Comparison of ENCODE assay signal across 8 mouse cellular contexts in genomic region chr10:80611024-80611423, GRCm38 (mm10). TPM values are rescaled to one million over a fixed set of nuclear protein-coding genes. Genes with fewer than 3 reads are reported as not detected.
A peak's percentile ranks its signal among the peaks of the same experiment; 100 is the strongest.
DNase-seq lines count a peak whose midpoint lies in the region; ATAC-seq and TF ChIP-seq lines count a peak whose summit lies in the region.

No protein-coding gene starts in this region.

- H3K27me3 ChIP-seq in forebrain, embryonic 11.5 days (ENCODE audit: control insufficient read depth, insufficient read depth, low read length), result no peaks in the 10 kb centered on the region
- no peaks in the 10 kb centered on the region for H3K27me3 ChIP-seq in forebrain, embryonic 13.5 days
- H3K27me3 ChIP-seq in testis, adult 2 months (ENCODE audit: control insufficient read depth, insufficient read depth, low read length), result no peaks in the 10 kb centered on the region
- H3K27me3 ChIP-seq in liver, embryonic 13.5 days, result no peaks in the 10 kb centered on the region

- no peak overlapping the region for H3K9ac ChIP-seq in forebrain, embryonic 11.5 days (ENCODE audit: low read length)
- H3K9ac ChIP-seq in forebrain, embryonic 13.5 days, result no peak overlapping the region
- 0 out of 2 replicates have a peak overlapping the region, but pooled peaks have one; percentile 28 for H3K9ac ChIP-seq in liver, embryonic 13.5 days

- no peak for ATAC-seq in forebrain, embryonic 11.5 days (replicated peaks; ENCODE audit: low FRiP score)
- ATAC-seq in forebrain, embryonic 13.5 days, result no peak
- no peak for ATAC-seq in liver, embryonic 13.5 days (ENCODE audit: low read depth)
- ATAC-seq in monocyte, adult 5-6 weeks (replicated peaks; ENCODE audit: insufficient number of reproducible peaks, low FRiP score, low TSS enrichment, poor library complexity, severe bottlenecking), result no peak

- no peak overlapping the region for H3K4me3 ChIP-seq in forebrain, embryonic 11.5 days (ENCODE audit: low read depth, low read length)
- H3K4me3 ChIP-seq in forebrain, embryonic 13.5 days, result no peak overlapping the region
- no peak overlapping the region for H3K4me3 ChIP-seq in testis, adult 2 months (ENCODE audit: control insufficient read depth, low read depth, low read length)
- H3K4me3 ChIP-seq in embryonic fibroblast, embryonic 13.5 days (ENCODE audit: insufficient read depth, low read length), result no peak overlapping the region
- H3K4me3 ChIP-seq in liver, embryonic 13.5 days (replicated peaks), result no peak overlapping the region
- no peak overlapping the region for H3K4me3 ChIP-seq in olfactory bulb, adult 2 months (ENCODE audit: insufficient read depth, low read depth, low read length)

- TF ChIP-seq POLR2A in testis, adult 2 months (IDR thresholded peaks at IDR 0.05; ENCODE audit: control insufficient read depth, low read depth, low read length), result no peak
- TF ChIP-seq POLR2A in embryonic fibroblast, embryonic 13.5 days (IDR thresholded peaks at IDR 0.05; ENCODE audit: low read depth, low read length), result no peak
- TF ChIP-seq POLR2A in olfactory bulb, adult 2 months (IDR thresholded peaks at IDR 0.05; ENCODE audit: insufficient read depth, low read depth, low read length), result no peak

- H3K4me2 ChIP-seq in forebrain, embryonic 11.5 days (ENCODE audit: low read depth, low read length, severe bottlenecking), result no peak overlapping the region
- H3K4me2 ChIP-seq in forebrain, embryonic 13.5 days, result no peak overlapping the region
- no peak overlapping the region for H3K4me2 ChIP-seq in liver, embryonic 13.5 days

- 70% methylated on average over 4 of the region's 4 CpGs for WGBS in forebrain, embryonic 11.5 days
- 78% methylated on average over 4 of the region's 4 CpGs for WGBS in forebrain, embryonic 13.5 days
- WGBS in liver, embryonic 13.5 days (ENCODE audit: insufficient replicate concordance), result 45% methylated on average over 4 of the region's 4 CpGs
- 78% methylated on average over 4 of the region's 4 CpGs for WGBS in olfactory bulb, adult 2 months

- peak; percentile 59; the same call in 1 of the 2 replicates for TF ChIP-seq CTCF in testis, adult 2 months (IDR thresholded peaks at IDR 0.05; ENCODE audit: control insufficient read depth, insufficient read depth, insufficient replicate concordance, low read depth, low read length)
- 0 out of 2 replicates have a peak, but pooled peaks have one; percentile 27 for TF ChIP-seq CTCF in embryonic fibroblast, embryonic 13.5 days (IDR thresholded peaks at IDR 0.05; ENCODE audit: borderline replicate concordance, insufficient read depth, low read length)
- TF ChIP-seq CTCF in olfactory bulb, adult 2 months (IDR thresholded peaks at IDR 0.05; ENCODE audit: insufficient read depth, low read depth, low read length), result peak; percentile 61

- H3K36me3 ChIP-seq in forebrain, embryonic 11.5 days (ENCODE audit: control insufficient read depth, insufficient read depth, low read length), result no peaks in the 10 kb centered on the region; the same call in 1 of the 2 replicates
- peaks cover 86% of the 10 kb centered on the region for H3K36me3 ChIP-seq in forebrain, embryonic 13.5 days (ENCODE audit: poor library complexity, severe bottlenecking)
- no peaks in the 10 kb centered on the region; the same call in 1 of the 2 replicates for H3K36me3 ChIP-seq in testis, adult 2 months (ENCODE audit: control insufficient read depth, insufficient read depth, low read length)
- peaks cover 92% of the 10 kb centered on the region for H3K36me3 ChIP-seq in liver, embryonic 13.5 days

- H3K4me1 ChIP-seq in forebrain, embryonic 11.5 days (replicated peaks; ENCODE audit: control insufficient read depth, insufficient read depth, low read length), result no peaks in the 10 kb centered on the region
- H3K4me1 ChIP-seq in forebrain, embryonic 13.5 days, result no peaks in the 10 kb centered on the region
- H3K4me1 ChIP-seq in testis, adult 2 months (ENCODE audit: control insufficient read depth, insufficient read depth, low read length), result no peaks in the 10 kb centered on the region
- H3K4me1 ChIP-seq in embryonic fibroblast, embryonic 13.5 days (ENCODE audit: control insufficient read depth, insufficient read depth, low read length), result no peaks in the 10 kb centered on the region
- peaks cover 50% of the 10 kb centered on the region for H3K4me1 ChIP-seq in liver, embryonic 13.5 days (replicated peaks)
- peaks cover 5% of the 10 kb centered on the region; the same call in 1 of the 2 replicates for H3K4me1 ChIP-seq in olfactory bulb, adult 2 months (ENCODE audit: control insufficient read depth, insufficient read depth, low read length)

- no peak overlapping the region for H3K27ac ChIP-seq in forebrain, embryonic 11.5 days (ENCODE audit: low read depth, low read length)
- H3K27ac ChIP-seq in forebrain, embryonic 13.5 days, result no peak overlapping the region
- no peak overlapping the region for H3K27ac ChIP-seq in testis, adult 2 months (ENCODE audit: control insufficient read depth, insufficient read depth, low read depth, low read length)
- H3K27ac ChIP-seq in embryonic fibroblast, embryonic 13.5 days (ENCODE audit: insufficient read depth, low read length), result no peak overlapping the region
- H3K27ac ChIP-seq in liver, embryonic 13.5 days, result peak overlapping the region; percentile 63
- H3K27ac ChIP-seq in olfactory bulb, adult 2 months (ENCODE audit: insufficient read depth, low read depth, low read length), result no peak overlapping the region

- DNase-seq in forebrain, embryonic 11.5 days (ENCODE audit: low spot score), result peak; percentile 76
- DNase-seq in testis, postnatal 14 days (ENCODE audit: low spot score), result no peak
- DNase-seq in liver, embryonic 13.5 days, result no peak

- no peaks in the 10 kb centered on the region for H3K9me3 ChIP-seq in forebrain, embryonic 11.5 days (ENCODE audit: control insufficient read depth, low read length)
- no peaks in the 10 kb centered on the region for H3K9me3 ChIP-seq in forebrain, embryonic 13.5 days (replicated peaks)
- no peaks in the 10 kb centered on the region for H3K9me3 ChIP-seq in liver, embryonic 13.5 days (replicated peaks)

RNA-seq across cellular contexts. Expression of gene Gm49322, which starts 5.2 kb away (rescaled TPM):
- polyA plus RNA-seq in forebrain, embryonic 11.5 days (2014; fragmentation: Nextera tagmentation; extraction: Ambion mirVana), result 3.6 and 4.7 TPM in 2 replicates
- polyA plus RNA-seq in forebrain, embryonic 13.5 days (2015; fragmentation: Nextera tagmentation; extraction: Ambion mirVana), result 4.0 and 4.4 TPM in 2 replicates
- 1.9 and 2.1 TPM in 2 replicates for polyA plus RNA-seq in testis, adult 2 months (2012; rRNA removed)
- polyA plus RNA-seq in embryonic fibroblast, embryonic 13.5 days (2011; ENCODE audit: insufficient read length, low read depth, missing spikeins), result 0.63 and 0.91 TPM in 2 replicates
- 1.4 and 1.5 TPM in 2 replicates for polyA plus RNA-seq in liver, embryonic 13.5 days (2015; fragmentation: Nextera tagmentation; extraction: Ambion mirVana)
- not detected in 2 replicates for polyA plus RNA-seq in olfactory bulb, adult 2 months (2012; ENCODE audit: insufficient read depth, insufficient read length, low replicate concordance, missing spikeins)
- 0.78 to 1.0 TPM in 2 of 3 replicates, not detected in the other for total RNA-seq in monocyte, adult 5-6 weeks (2017)

RNA-seq across cellular contexts. Expression of gene Adat3, which starts 8.3 kb away (rescaled TPM):
- 7.6 and 9.5 TPM in 2 replicates for polyA plus RNA-seq in forebrain, embryonic 11.5 days (2014; fragmentation: Nextera tagmentation; extraction: Ambion mirVana)
- 4.8 and 6.7 TPM in 2 replicates for polyA plus RNA-seq in forebrain, embryonic 13.5 days (2015; fragmentation: Nextera tagmentation; extraction: Ambion mirVana)
- polyA plus RNA-seq in testis, adult 2 months (2012; rRNA removed), result 46.6 and 56.1 TPM in 2 replicates
- 1.4 and 2.9 TPM in 2 replicates for polyA plus RNA-seq in embryonic fibroblast, embryonic 13.5 days (2011; ENCODE audit: insufficient read length, low read depth, missing spikeins)
- 5.7 and 6.3 TPM in 2 replicates for polyA plus RNA-seq in liver, embryonic 13.5 days (2015; fragmentation: Nextera tagmentation; extraction: Ambion mirVana)
- polyA plus RNA-seq in olfactory bulb, adult 2 months (2012; ENCODE audit: insufficient read depth, insufficient read length, low replicate concordance, missing spikeins), result not detected in 2 replicates
- 1.8 TPM in 1 of 3 replicates, not detected in the others for total RNA-seq in monocyte, adult 5-6 weeks (2017)

RNA-seq across cellular contexts. Expression of gene Scamp4, which starts 8.4 kb away (rescaled TPM):
- 67.7 and 78.5 TPM in 2 replicates for polyA plus RNA-seq in forebrain, embryonic 11.5 days (2014; fragmentation: Nextera tagmentation; extraction: Ambion mirVana)
- polyA plus RNA-seq in forebrain, embryonic 13.5 days (2015; fragmentation: Nextera tagmentation; extraction: Ambion mirVana), result 56.7 and 69.6 TPM in 2 replicates
- 58.8 and 61.6 TPM in 2 replicates for polyA plus RNA-seq in testis, adult 2 months (2012; rRNA removed)
- polyA plus RNA-seq in embryonic fibroblast, embryonic 13.5 days (2011; ENCODE audit: insufficient read length, low read depth, missing spikeins), result 57.3 and 62.2 TPM in 2 replicates
- polyA plus RNA-seq in liver, embryonic 13.5 days (2015; fragmentation: Nextera tagmentation; extraction: Ambion mirVana), result 52.0 and 54.6 TPM in 2 replicates
- polyA plus RNA-seq in olfactory bulb, adult 2 months (2012; ENCODE audit: insufficient read depth, insufficient read length, low replicate concordance, missing spikeins), result not detected in 2 replicates
- total RNA-seq in monocyte, adult 5-6 weeks (2017), result 6.0 to 11.2 TPM (median 7.9 TPM) in 3 replicates

RNA-seq across cellular contexts. Expression of gene Csnk1g2, which starts 11.6 kb away (rescaled TPM):
- polyA plus RNA-seq in forebrain, embryonic 11.5 days (2014; fragmentation: Nextera tagmentation; extraction: Ambion mirVana), result 134 TPM in 2 replicates
- polyA plus RNA-seq in forebrain, embryonic 13.5 days (2015; fragmentation: Nextera tagmentation; extraction: Ambion mirVana), result 55.0 and 73.2 TPM in 2 replicates
- polyA plus RNA-seq in testis, adult 2 months (2012; rRNA removed), result 1,079 and 1,184 TPM in 2 replicates
- polyA plus RNA-seq in embryonic fibroblast, embryonic 13.5 days (2011; ENCODE audit: insufficient read length, low read depth, missing spikeins), result 92.4 and 105 TPM in 2 replicates
- 46.0 and 51.1 TPM in 2 replicates for polyA plus RNA-seq in liver, embryonic 13.5 days (2015; fragmentation: Nextera tagmentation; extraction: Ambion mirVana)
- 431 TPM in 1 of 2 replicates, not detected in the other for polyA plus RNA-seq in olfactory bulb, adult 2 months (2012; ENCODE audit: insufficient read depth, insufficient read length, low replicate concordance, missing spikeins)
- 174 to 193 TPM (median 192 TPM) in 3 replicates for total RNA-seq in monocyte, adult 5-6 weeks (2017)

RNA-seq across cellular contexts. Expression of gene Abhd17a, which starts 20.9 kb away (rescaled TPM):
- polyA plus RNA-seq in forebrain, embryonic 11.5 days (2014; fragmentation: Nextera tagmentation; extraction: Ambion mirVana), result 94.6 and 121 TPM in 2 replicates
- polyA plus RNA-seq in forebrain, embryonic 13.5 days (2015; fragmentation: Nextera tagmentation; extraction: Ambion mirVana), result 72.3 and 74.9 TPM in 2 replicates
- 246 and 291 TPM in 2 replicates for polyA plus RNA-seq in testis, adult 2 months (2012; rRNA removed)
- 42.1 and 58.7 TPM in 2 replicates for polyA plus RNA-seq in embryonic fibroblast, embryonic 13.5 days (2011; ENCODE audit: insufficient read length, low read depth, missing spikeins)
- 45.1 and 51.7 TPM in 2 replicates for polyA plus RNA-seq in liver, embryonic 13.5 days (2015; fragmentation: Nextera tagmentation; extraction: Ambion mirVana)
- polyA plus RNA-seq in olfactory bulb, adult 2 months (2012; ENCODE audit: insufficient read depth, insufficient read length, low replicate concordance, missing spikeins), result not detected in 2 replicates
- total RNA-seq in monocyte, adult 5-6 weeks (2017), result 15.2 to 20.8 TPM (median 17.0 TPM) in 3 replicates

Comparison
In these comparisons a context has a peak if more than half of its experiments do, and no peak if none do; other contexts are left out.
1. RNA of gene Scamp4, which starts 8.4 kb away (polyA plus RNA-seq): 67.7 to 78.5 TPM in forebrain, embryonic 11.5 days, 57.3 to 62.2 TPM in embryonic fibroblast, embryonic 13.5 days, 58.8 to 61.6 TPM in testis, adult 2 months, 56.7 to 69.6 TPM in forebrain, embryonic 13.5 days and 52.0 to 54.6 TPM in liver, embryonic 13.5 days; not detected in olfactory bulb, adult 2 months; every median in the first group is over 10 times any median in the second.
2. Peak in every context shown above with its lines, with median percentiles within 50 percentile points of each other: CTCF ChIP-seq.